Mouse (Mus musculus): Measurements from ENCODE around the gene Brca1. TPM values are rescaled to one million over a fixed set of nuclear protein-coding genes. Genes with fewer than 3 reads are reported as not detected.
A peak's percentile ranks its signal among the peaks of the same experiment; 100 is the strongest.
"Not testable (repeated sequence)": the region's sequence is repeated elsewhere in the genome, so short reads cannot be mapped to it uniquely, and the experiment has no call there.

The Brca1 gene
- polyA plus RNA-seq, 1 experiment from 2014 or later: 13.6 TPM

DNA sequence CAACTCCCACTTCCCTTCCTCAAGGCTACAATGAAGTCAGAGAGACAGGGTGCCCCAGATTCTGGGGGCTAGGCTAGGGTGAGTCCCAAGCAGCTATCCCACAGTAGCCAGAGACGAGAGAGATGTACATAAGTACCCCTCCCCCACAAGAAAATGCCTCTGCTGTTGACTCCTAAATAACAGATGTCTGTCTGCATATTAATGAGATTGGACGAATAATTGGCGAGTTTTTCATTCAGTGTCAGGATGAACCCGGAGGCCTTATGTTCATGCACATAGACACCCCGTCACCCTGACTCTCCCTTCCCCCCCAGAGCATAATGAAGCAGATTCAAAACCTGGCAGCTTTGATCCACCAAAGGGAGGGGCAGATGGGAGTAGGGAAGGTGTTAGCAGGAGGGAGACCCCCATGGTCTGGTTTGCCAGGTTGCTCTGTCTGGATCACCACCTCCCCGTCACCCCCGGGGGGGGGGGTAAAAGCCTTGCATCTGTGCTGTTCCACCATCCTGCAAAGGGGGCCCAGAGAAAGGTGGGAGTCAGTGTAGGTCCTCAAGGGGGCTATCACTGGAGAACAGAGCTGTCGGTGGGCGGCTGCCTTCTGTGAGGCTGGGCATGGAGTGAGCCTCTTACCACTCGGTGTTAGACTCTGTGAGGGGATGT lies 74.1 kb downstream of the Brca1 start:
- Histone ChIP-seq H3K9ac (no peak overlapping the region), H3K27ac (no peak overlapping the region), H3K4me1 (peaks cover 7% of the 10 kb centered on the region), H3K4me2 (replicated peaks) (no peak overlapping the region), H3K36me3 (no peaks in the 10 kb centered on the region), H3K4me3 (no peak overlapping the region), H3K27me3 (peaks cover 6% of the 10 kb centered on the region; the same call in 1 of the 2 replicates), H3K9me3 (no peaks in the 10 kb centered on the region)
- 58% methylated on average over 10 of the region's 10 CpGs for WGBS
- ATAC-seq (ENCODE audit: low FRiP score, low read depth): no peak

- peaks cover 6% of the 10 kb centered on the region; the same call in 1 of the 2 replicates for H3K27me3 ChIP-seq
- peaks cover 7% of the 10 kb centered on the region for H3K4me1 ChIP-seq
- H3K36me3 ChIP-seq: no peaks in the 10 kb centered on the region
- no peaks in the 10 kb centered on the region for H3K9me3 ChIP-seq
- no peak overlapping the region for H3K4me3 ChIP-seq
- H3K4me2 ChIP-seq (replicated peaks): no peak overlapping the region
- H3K27ac ChIP-seq: no peak overlapping the region
- ATAC-seq (ENCODE audit: low FRiP score, low read depth): no peak
- 51% methylated on average over 4 of the region's 4 CpGs for WGBS
- H3K9ac ChIP-seq: no peak overlapping the region
Measured at GRCm38 (mm10) chr11:101477194-101477551, 74.6 kb downstream of the Brca1 start.

DNA sequence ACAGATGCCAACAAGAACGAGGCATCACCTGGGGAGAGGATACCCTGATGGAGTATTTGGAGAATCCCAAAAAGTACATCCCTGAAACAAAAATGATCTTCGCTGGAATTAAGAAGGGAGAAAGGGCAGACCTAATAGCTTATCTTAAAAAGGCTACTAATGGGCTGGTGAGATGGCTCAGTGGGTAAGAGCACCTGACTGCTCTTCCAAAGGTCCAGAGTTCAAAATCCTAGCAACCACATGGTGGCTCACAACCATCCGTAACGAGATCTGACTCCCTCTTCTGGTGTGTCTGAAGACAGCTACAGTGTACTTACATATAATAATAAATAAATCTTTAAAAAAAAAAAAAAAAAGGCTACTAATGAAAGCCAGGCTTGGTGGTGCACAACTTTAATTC lies 75.4 kb downstream of the Brca1 start:
- not testable (repeated sequence) for H3K4me3 ChIP-seq; H3K9me3 ChIP-seq; H3K4me2 ChIP-seq (replicated peaks); H3K36me3 ChIP-seq; H3K4me1 ChIP-seq; ATAC-seq (ENCODE audit: low FRiP score, low read depth); H3K27me3 ChIP-seq; H3K27ac ChIP-seq; H3K9ac ChIP-seq
- WGBS: 84% methylated on average over 4 of the region's 4 CpGs

DNA sequence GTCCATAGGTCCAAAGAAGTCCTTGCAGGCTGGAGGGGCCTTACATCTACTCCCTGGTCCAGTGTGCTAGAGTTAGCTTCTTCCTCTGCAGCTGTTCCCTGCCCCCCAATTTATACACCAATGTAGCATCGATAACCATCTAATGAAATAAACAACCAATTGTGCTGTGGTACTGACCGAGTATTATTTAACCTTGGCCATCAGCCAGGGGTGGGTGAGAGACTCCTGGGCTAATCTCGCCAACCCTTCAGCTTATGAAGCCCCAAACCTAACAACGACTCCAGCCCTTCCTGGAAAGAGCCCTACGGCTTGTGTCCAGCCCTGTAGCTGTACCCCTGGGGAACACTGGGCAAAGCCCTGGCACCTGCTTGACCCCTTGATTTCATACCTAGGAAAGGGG lies 77.5 kb downstream of the Brca1 start:
- H3K36me3 ChIP-seq: no peaks in the 10 kb centered on the region; the same call in 1 of the 2 replicates
- ATAC-seq (ENCODE audit: low FRiP score, low read depth): no peak
- H3K4me2 ChIP-seq (replicated peaks): no peak overlapping the region
- H3K9ac ChIP-seq: no peak overlapping the region
- H3K4me1 ChIP-seq: peaks cover 4% of the 10 kb centered on the region; the same call in 1 of the 2 replicates
- peaks cover 9% of the 10 kb centered on the region; the same call in 1 of the 2 replicates for H3K27me3 ChIP-seq
- H3K9me3 ChIP-seq: no peaks in the 10 kb centered on the region
- H3K4me3 ChIP-seq: no peak overlapping the region
- no peak overlapping the region for H3K27ac ChIP-seq
- 80% methylated on average over 5 of the region's 5 CpGs for WGBS

DNA sequence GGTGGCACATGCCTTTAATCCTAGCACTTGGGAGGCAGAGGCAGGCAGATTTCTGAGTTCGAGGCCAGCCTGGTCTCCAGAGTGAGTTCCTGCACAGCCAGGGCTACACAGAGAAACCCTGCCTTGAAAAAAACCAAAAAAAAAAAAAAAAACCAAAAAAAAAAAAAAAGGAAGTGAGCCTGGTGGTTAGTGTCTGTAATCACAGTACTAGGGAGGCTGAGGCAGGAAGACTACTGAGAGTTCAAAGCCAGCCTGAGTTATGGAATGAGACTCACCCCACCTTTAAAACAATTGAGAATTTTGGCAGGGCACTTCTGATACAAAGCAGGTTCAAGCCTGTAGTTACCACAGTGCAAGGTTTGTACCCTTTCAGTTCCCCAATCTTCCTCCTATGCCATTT lies 78.1 kb downstream of the Brca1 start:
- H3K4me3 ChIP-seq; H3K36me3 ChIP-seq; H3K9ac ChIP-seq; H3K9me3 ChIP-seq; H3K27ac ChIP-seq; H3K4me1 ChIP-seq; ATAC-seq (ENCODE audit: low FRiP score, low read depth); H3K4me2 ChIP-seq (replicated peaks); H3K27me3 ChIP-seq: not testable (repeated sequence)
- WGBS: 72% methylated on average over 1 of the region's 1 CpGs

GRCm38 (mm10) chr11:101472336-101472735 lies 79.4 kb downstream of the Brca1 start:
- ATAC-seq (ENCODE audit: low FRiP score, low read depth): no peak
- Histone ChIP-seq H3K36me3 (no peaks in the 10 kb centered on the region; the same call in 1 of the 2 replicates), H3K27me3 (peaks cover 3% of the 10 kb centered on the region; the same call in 1 of the 2 replicates), H3K4me2 (replicated peaks) (no peak overlapping the region), H3K9me3 (no peaks in the 10 kb centered on the region), H3K27ac (no peak overlapping the region), H3K9ac (no peak overlapping the region), H3K4me1 (peaks cover 13% of the 10 kb centered on the region), H3K4me3 (no peak overlapping the region)
- 42% methylated on average over 7 of the region's 7 CpGs for WGBS

- H3K9ac ChIP-seq: no peak overlapping the region
- 69% methylated on average over 3 of the region's 3 CpGs for WGBS
- peaks cover 3% of the 10 kb centered on the region; the same call in 1 of the 2 replicates for H3K27me3 ChIP-seq
- peaks cover 17% of the 10 kb centered on the region for H3K4me1 ChIP-seq
- H3K4me2 ChIP-seq (replicated peaks): no peak overlapping the region
- no peak overlapping the region for H3K27ac ChIP-seq
- H3K4me3 ChIP-seq: no peak overlapping the region
- no peaks in the 10 kb centered on the region; the same call in 1 of the 2 replicates for H3K36me3 ChIP-seq
- no peaks in the 10 kb centered on the region for H3K9me3 ChIP-seq
- no peak for ATAC-seq (ENCODE audit: low FRiP score, low read depth)
Measured at GRCm38 (mm10) chr11:101471926-101472325, 79.8 kb downstream of the Brca1 start.

- peaks cover 3% of the 10 kb centered on the region; the same call in 1 of the 2 replicates for H3K27me3 ChIP-seq
- no peak overlapping the region for H3K27ac ChIP-seq
- 75% methylated on average over 7 of the region's 7 CpGs for WGBS
- H3K9me3 ChIP-seq: no peaks in the 10 kb centered on the region
- H3K4me3 ChIP-seq: no peak overlapping the region
- peaks cover 17% of the 10 kb centered on the region for H3K4me1 ChIP-seq
- no peak for ATAC-seq (ENCODE audit: low FRiP score, low read depth)
- no peak overlapping the region for H3K9ac ChIP-seq
- H3K4me2 ChIP-seq (replicated peaks): no peak overlapping the region
- no peaks in the 10 kb centered on the region; the same call in 1 of the 2 replicates for H3K36me3 ChIP-seq
Measured at GRCm38 (mm10) chr11:101470206-101470605, 81.5 kb downstream of the Brca1 start.

DNA sequence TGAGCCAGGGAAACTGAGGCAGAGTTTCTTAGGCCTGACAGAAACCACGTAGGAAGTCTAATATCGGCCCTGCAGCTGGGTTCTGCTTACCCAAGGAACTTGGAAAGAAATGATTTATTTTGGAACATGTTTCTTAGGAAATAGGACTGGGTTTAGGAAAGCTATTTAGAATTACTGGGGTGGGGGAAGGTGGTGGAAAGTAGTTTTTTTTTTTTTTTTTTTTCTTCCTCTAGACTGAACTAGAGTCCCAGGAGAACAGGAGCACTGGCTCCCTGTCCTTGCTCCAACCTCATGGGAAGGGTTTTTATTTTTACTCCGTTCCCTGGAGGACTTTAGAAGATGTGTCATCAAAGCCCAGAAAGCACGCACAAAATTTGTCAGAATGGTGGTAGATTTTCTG lies 82.6 kb downstream of the Brca1 start:
- ATAC-seq (ENCODE audit: low FRiP score, low read depth): no peak
- Histone ChIP-seq H3K9ac (peak overlapping the region; percentile 77; the same call in 1 of the 2 replicates), H3K27ac (no peak overlapping the region), H3K27me3 (peaks cover 3% of the 10 kb centered on the region; the same call in 1 of the 2 replicates), H3K4me2 (replicated peaks) (peak overlapping the region; percentile 93), H3K9me3 (no peaks in the 10 kb centered on the region), H3K4me1 (peaks cover 24% of the 10 kb centered on the region), H3K36me3 (no peaks in the 10 kb centered on the region; the same call in 1 of the 2 replicates), H3K4me3 (peak overlapping the region; percentile 73)
- WGBS: 59% methylated on average over 4 of the region's 4 CpGs

DNA sequence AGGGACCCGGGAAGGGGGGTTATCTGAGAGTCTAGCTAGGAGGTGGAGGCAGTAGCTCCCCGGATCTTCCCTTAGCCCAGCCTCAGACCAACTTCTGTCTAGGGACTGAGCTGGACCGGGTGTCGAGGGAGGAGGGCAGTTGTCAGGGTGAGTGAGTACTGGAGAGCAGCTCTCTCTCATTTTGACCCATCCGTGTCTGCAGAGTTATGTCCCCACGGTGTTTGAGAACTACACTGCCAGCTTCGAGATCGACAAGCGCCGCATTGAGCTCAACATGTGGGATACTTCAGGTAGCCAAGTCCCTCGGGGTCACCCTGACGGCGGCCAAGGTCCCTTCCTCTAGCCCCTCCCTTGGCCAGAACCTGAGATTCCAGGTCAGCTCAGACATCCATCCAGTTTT lies 83.0 kb downstream of the Brca1 start:
- Histone ChIP-seq H3K4me3 (peak overlapping the region; percentile 73), H3K4me2 (replicated peaks) (peak overlapping the region; percentile 93), H3K27ac (no peak overlapping the region), H3K4me1 (peaks cover 29% of the 10 kb centered on the region), H3K9ac (peak overlapping the region; percentile 77), H3K36me3 (no peaks in the 10 kb centered on the region; the same call in 1 of the 2 replicates), H3K9me3 (no peaks in the 10 kb centered on the region), H3K27me3 (peaks cover 3% of the 10 kb centered on the region; the same call in 1 of the 2 replicates)
- 5% methylated on average over 13 of the region's 13 CpGs for WGBS
- no peak for ATAC-seq (ENCODE audit: low FRiP score, low read depth)

DNA sequence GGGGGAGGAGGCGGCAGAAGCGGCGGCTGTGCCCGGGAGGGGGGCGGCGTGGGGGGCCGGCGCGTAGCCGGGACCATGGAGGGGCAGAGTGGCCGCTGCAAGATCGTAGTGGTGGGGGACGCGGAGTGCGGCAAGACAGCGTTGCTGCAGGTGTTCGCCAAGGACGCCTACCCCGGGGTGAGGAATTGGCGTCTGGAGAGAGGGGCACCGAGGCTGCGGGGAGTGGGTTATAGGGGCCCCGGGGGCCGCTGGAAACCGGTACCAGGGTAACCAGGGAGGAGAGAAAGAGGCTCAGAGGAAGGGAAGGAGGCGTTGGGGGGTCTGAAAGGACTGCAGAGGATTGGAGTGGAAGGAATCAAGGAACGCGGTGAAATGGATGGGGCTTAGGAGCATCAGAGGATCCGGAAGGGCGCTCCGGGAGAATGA lies 83.5 kb downstream of the Brca1 start:
- Histone ChIP-seq H3K4me3 (peak overlapping the region; percentile 73), H3K4me1 (peaks cover 33% of the 10 kb centered on the region), H3K27me3 (peaks cover 3% of the 10 kb centered on the region; the same call in 1 of the 2 replicates), H3K4me2 (replicated peaks) (peak overlapping the region; percentile 93), H3K27ac (no peak overlapping the region), H3K36me3 (no peaks in the 10 kb centered on the region; the same call in 1 of the 2 replicates), H3K9me3 (no peaks in the 10 kb centered on the region), H3K9ac (peak overlapping the region; percentile 77)
- WGBS: 1% methylated on average over 29 of the region's 31 CpGs
- ATAC-seq (ENCODE audit: low FRiP score, low read depth): peak; percentile 14; the same call in 1 of the 2 replicates

GRCm38 (mm10) chr11:101467477-101468262 lies 84.1 kb downstream of the Brca1 start:
- H3K4me2 ChIP-seq (replicated peaks): peak overlapping the region; percentile 93
- WGBS: under 1% methylated on average over 50 of the region's 54 CpGs
- H3K27me3 ChIP-seq: peaks cover 3% of the 10 kb centered on the region; the same call in 1 of the 2 replicates
- H3K9ac ChIP-seq: peak overlapping the region; percentile 77
- H3K4me1 ChIP-seq: peaks cover 39% of the 10 kb centered on the region
- no peak overlapping the region for H3K27ac ChIP-seq
- H3K9me3 ChIP-seq: no peaks in the 10 kb centered on the region
- ATAC-seq (ENCODE audit: low FRiP score, low read depth): peak; percentile 74; the same call in 1 of the 2 replicates
- H3K4me3 ChIP-seq: peak overlapping the region; percentile 73
- peaks cover 5% of the 10 kb centered on the region; the same call in 1 of the 2 replicates for H3K36me3 ChIP-seq

Measured in limb, embryonic 13.5 days (tissue).